Mouse (Mus musculus) layer of hippocampus, adult 9-11 months (tissue): ENCODE measurements around the gene Schip1.

Source experiments
- DNase-seq: peaks from one replicate; pipeline ENCODE4 v3.0.0; 2022

The Schip1 gene

DNA sequence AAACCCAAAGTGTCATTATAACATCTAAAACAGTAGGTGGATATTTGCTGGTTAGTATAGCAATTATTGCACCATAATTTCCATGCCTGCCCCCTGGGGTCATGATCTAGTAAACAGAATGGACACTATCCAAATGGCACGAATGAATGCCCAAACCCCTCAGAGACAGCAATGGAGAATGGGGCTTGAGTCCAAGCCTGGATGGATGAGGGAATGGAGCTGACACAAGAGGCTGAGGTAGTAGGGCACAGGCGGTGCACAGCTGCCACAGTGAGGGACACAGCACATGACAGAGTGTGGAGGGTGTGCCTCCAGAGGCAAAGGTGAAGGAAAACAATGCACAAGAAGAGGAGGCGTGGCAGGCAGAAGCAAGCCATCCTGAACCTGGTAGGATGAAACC lies 207.3 kb downstream of the Schip1 start:
- no peak for DNase-seq

GRCm38 (mm10) chr3:68282844-68283594 lies 218.4 kb downstream of the Schip1 start:
- DNase-seq = no peak

DNA sequence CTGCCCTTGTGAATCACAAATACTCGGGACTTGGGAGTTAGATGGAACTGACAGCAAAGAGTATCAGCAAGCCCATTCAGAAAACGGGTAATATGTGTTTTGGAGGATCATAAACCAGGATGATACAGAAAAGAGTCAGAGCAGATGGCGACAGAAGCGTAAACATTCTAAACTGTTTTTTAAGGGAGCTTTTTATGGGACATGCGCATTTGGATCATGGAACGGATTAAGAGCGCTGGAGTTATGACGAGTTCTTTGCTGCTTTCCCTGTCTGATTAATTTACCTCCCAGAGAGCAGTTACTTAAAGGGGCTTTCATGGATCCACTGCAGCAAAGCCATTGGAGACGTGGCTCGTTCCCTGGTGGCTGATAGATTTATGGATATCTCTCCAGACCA lies 219.0 kb downstream of the Schip1 start:
- DNase-seq = peak; percentile 22

- DNase-seq = no peak
Measured at GRCm38 (mm10) chr3:68284500-68284899, 219.9 kb downstream of the Schip1 start.

- no peak for DNase-seq
Measured at GRCm38 (mm10) chr3:68296752-68297151, 232.2 kb downstream of the Schip1 start.

- no peak for DNase-seq
Measured at GRCm38 (mm10) chr3:68305647-68306046, 241.0 kb downstream of the Schip1 start.

- DNase-seq = no peak
Measured at GRCm38 (mm10) chr3:68306726-68307125, 242.1 kb downstream of the Schip1 start.

- DNase-seq = no peak
Measured at GRCm38 (mm10) chr3:68325575-68325974, 261.0 kb downstream of the Schip1 start.

GRCm38 (mm10) chr3:68332515-68332914 lies 267.9 kb downstream of the Schip1 start:
- no peak for DNase-seq

- no peak for DNase-seq
Measured at GRCm38 (mm10) chr3:68335501-68335900, 270.9 kb downstream of the Schip1 start.

DNA sequence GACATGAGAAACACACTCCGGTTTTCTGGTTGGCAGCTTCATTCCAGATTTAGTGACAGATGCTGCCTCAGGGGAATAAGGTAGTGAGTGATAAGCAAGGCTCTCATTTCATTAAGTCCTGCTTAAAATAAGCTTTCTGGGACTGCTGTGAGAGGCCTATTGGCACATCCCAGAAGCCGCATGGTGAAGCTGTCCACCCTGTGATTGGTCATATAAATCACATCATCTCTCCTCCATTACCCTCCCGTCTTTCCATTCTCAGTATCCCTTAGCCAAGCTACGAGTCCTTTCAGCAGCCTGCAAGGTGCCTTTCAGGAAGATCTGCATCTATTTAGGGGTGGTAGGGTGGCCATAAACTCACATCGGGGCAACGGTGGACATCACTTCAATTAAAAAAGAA lies 286.0 kb downstream of the Schip1 start:
- no peak for DNase-seq

GRCm38 (mm10) chr3:68351461-68351860 lies 286.9 kb downstream of the Schip1 start:
- no peak for DNase-seq

DNA sequence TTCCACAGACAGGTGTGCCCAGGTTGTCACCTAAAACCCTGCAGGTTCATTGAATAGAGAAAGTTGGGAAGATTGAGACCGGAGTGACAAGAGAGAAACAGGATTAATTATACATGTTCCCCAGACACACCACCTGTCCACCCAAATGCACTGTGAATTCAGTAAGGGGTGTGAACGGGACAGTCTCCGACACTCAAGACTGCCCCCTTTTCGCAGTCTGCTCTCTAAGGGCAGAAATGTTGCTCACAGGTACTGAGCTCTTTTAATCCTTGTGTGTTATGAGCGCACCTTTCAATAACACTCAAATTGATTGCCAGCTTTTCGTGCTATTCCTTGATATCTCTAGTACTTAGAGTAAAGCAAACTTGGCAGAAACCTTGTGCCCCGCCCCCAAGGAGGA lies 288.4 kb downstream of the Schip1 start:
- no peak for DNase-seq

DNA sequence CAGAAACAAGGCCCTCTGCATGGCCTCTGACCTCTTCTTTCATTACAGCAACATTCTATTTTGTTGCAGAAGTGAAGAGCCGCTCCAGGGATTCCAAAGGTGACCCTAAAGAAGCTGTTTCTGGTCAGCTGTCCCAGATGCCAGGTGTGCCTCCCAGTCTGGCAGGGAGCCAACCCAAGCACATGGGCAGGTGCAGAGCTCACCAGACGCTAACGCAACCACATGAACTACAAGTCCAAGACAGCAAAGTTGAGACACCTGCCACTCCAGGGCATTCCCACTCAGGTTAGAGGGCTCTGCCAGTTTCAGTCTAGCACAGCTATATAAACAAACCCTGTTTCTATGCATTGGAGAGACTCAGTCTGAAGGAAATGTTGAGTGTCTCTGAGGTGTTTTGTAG lies 288.9 kb downstream of the Schip1 start:
- no peak for DNase-seq

DNA sequence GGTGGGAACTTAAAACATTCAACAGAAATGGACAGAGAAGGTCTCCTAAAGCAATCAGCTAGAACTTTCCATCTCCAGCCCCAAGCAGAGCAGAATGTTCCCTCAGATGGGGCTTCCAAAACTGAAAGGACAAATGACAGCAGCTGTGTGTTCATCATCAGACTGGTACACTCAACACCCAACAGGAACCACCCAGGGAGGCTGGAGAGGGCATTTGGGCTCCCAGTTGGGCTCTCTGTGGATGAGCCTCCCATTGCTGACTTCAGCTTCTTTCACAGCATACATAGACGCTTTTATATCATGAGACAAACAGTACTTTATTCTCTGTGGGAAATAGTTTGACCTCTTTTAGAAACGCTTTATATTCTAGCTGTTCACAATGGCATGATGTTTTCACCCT lies 291.9 kb downstream of the Schip1 start:
- DNase-seq = peak; percentile 64

DNA sequence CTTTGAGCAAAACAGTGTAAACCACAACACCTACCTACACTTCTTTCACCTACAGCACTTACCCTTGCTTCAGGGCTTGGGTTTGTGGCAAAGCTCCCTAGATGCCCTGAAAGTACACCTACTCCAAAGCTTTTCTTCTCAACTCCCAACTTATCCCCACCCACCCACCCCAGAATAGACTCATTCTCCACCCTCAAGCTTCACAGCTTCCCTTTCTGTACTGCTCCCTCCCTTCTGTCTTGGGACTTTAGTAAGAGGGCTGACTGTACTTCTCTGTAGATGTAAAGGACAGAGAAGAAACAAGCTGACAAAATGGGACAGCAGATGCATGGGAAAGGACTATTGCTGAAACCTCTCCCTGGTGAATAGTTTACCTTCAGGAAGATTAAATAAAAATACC lies 303.4 kb downstream of the Schip1 start:
- no peak for DNase-seq

DNA sequence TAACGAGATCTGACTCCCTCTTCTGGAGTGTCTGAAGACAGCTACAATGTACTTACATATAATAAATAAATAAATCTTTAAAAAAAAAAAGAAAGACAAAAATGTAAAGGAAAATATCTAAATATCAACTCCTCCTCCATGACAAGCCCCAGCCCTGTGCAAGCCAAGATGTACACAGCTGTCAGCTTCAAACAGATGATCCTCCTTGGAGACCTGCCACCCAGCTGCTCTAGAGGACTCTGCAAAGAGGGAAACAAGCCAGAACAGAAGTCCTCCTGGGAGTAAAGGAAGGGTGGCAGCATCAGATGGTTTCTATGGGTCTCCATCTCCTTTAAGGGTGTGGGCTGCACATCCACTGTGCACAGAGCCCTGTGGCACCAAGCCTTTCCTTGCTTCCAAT lies 308.3 kb downstream of the Schip1 start:
- no peak for DNase-seq

- no peak for DNase-seq
Measured at GRCm38 (mm10) chr3:68375100-68375508, 310.5 kb downstream of the Schip1 start.

- DNase-seq = no peak
Measured at GRCm38 (mm10) chr3:68377452-68378198, 313.0 kb downstream of the Schip1 start.

GRCm38 (mm10) chr3:68378799-68379198 lies 314.2 kb downstream of the Schip1 start:
- DNase-seq = no peak

- DNase-seq = no peak
Measured at GRCm38 (mm10) chr3:68379242-68379641, 314.6 kb downstream of the Schip1 start.

GRCm38 (mm10) chr3:68383672-68384071 lies 319.1 kb downstream of the Schip1 start:
- DNase-seq = no peak

DNA sequence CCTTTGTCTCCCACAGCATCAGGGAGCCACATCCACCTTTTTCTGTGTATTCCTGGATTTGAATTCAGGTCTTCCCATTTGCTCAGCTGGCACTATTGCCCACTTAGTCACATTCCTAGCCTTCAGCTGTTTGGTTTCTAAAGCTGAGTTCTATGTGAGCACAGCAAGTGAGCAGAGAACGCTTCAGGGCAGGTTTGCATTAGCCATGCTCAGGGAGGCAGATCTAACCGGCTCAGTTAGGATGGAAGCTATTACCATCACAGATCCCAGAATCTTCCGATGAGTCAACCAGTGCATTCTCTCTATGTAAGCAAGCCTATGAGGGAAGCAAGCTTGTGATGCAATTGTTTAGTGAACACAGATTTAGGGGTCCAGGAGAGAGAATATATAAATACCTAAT lies 320.9 kb downstream of the Schip1 start:
- DNase-seq = no peak

- no peak for DNase-seq
Measured at GRCm38 (mm10) chr3:68388023-68388422, 323.4 kb downstream of the Schip1 start.

GRCm38 (mm10) chr3:68393578-68393977 lies 329.0 kb downstream of the Schip1 start:
- DNase-seq = no peak
